ENCODE assay signal across 1 mouse cellular context in genomic region chr11:98937914-98938694, GRCm38 (mm10).
TF ChIP-seq lines count a peak whose summit lies in the region.

No protein-coding gene starts in this region.

TF ChIP-seq in MEL, 35 proteins besides CTCF, POLR2A, EP300 and RAD21 (continued from another document):
- TF ChIP-seq USF2 (IDR thresholded peaks at IDR 0.05; ENCODE audit: borderline replicate concordance in 1 of 2, insufficient read depth in 1 of 2, low read depth in 1 of 2, low read length in 2 of 2) (no peak), ZMIZ1 (IDR thresholded peaks at IDR 0.05; ENCODE audit: low read depth, low read length) (no peak), MYC (IDR thresholded peaks at IDR 0.05; ENCODE audit: low read depth, low read length) (no peak), POLR2AphosphoS5 (IDR thresholded peaks at IDR 0.05; ENCODE audit: borderline replicate concordance, low read depth, low read length) (no peak), NELFE (IDR thresholded peaks at IDR 0.05; ENCODE audit: low read depth, low read length) (peak; percentile 8; the same call in 1 of the 2 replicates), KAT2A (conservative IDR thresholded peaks at IDR 0.05; ENCODE audit: low read depth, low read length) (no peak), MAX (IDR thresholded peaks at IDR 0.05; ENCODE audit: low read length) (peak; percentile 52), SMC3 (IDR thresholded peaks at IDR 0.05; ENCODE audit: low read depth, low read length) (no peak), ELF1 (IDR thresholded peaks at IDR 0.05; ENCODE audit: low read depth, low read length) (no peak), MXI1 (IDR thresholded peaks at IDR 0.05; ENCODE audit: low read depth, low read length) (peak; percentile 75), CHD2 (IDR thresholded peaks at IDR 0.05; ENCODE audit: low read length) (peak; percentile 31; the same call in 1 of the 2 replicates), BHLHE40 (IDR thresholded peaks at IDR 0.05; ENCODE audit: borderline replicate concordance, low read depth, low read length) (peak; percentile 67), SIN3A (IDR thresholded peaks at IDR 0.05; ENCODE audit: low read length) (peak; percentile 88), JUND (IDR thresholded peaks at IDR 0.05; ENCODE audit: low read depth, low read length) (no peak), GATA1 (IDR thresholded peaks at IDR 0.05; ENCODE audit: low read depth, low read length) (no peak), GABPA (IDR thresholded peaks at IDR 0.05; ENCODE audit: low read depth, low read length) (no peak; the same call in 1 of the 2 replicates), UBTF (IDR thresholded peaks at IDR 0.05; ENCODE audit: borderline replicate concordance, insufficient read depth, low read depth, low read length) (0 out of 2 replicates have a peak, but pooled peaks have one; percentile 64), ZKSCAN1 (IDR thresholded peaks at IDR 0.05; ENCODE audit: low read depth, low read length) (no peak), TCF12 (IDR thresholded peaks at IDR 0.05; ENCODE audit: low read depth, low read length) (no peak), TBP (IDR thresholded peaks at IDR 0.05; ENCODE audit: low read depth, low read length) (no peak), POLR2AphosphoS2 (IDR thresholded peaks at IDR 0.05; ENCODE audit: low read length) (no peak), CHD1 (IDR thresholded peaks at IDR 0.05; ENCODE audit: low read depth, low read length) (no peak), E2F4 (IDR thresholded peaks at IDR 0.05; ENCODE audit: borderline replicate concordance, low read depth, low read length) (0 out of 2 replicates have a peak, but pooled peaks have one; percentile 60), ZNF384 (IDR thresholded peaks at IDR 0.05; ENCODE audit: low read depth, low read length) (peak; percentile 19; the same call in 1 of the 2 replicates), RCOR1 (IDR thresholded peaks at IDR 0.05; ENCODE audit: low read depth, low read length) (no peak), MAZ (IDR thresholded peaks at IDR 0.05; ENCODE audit: low read depth, low read length) (peak; percentile 90), HCFC1 (IDR thresholded peaks at IDR 0.05; ENCODE audit: low read depth, low read length) (peak; percentile 49; the same call in 1 of the 2 replicates)
TF ChIP-seq in MEL: peak in this region for 14.
